Mouse (Mus musculus): ENCODE measurements around the gene Ephb1. TPM values are rescaled to one million over a fixed set of nuclear protein-coding genes. Genes with fewer than 3 reads are reported as not detected.

Gene Ephb1
- total and polyA plus RNA-seq, 3 experiments, result not detected

DNA sequence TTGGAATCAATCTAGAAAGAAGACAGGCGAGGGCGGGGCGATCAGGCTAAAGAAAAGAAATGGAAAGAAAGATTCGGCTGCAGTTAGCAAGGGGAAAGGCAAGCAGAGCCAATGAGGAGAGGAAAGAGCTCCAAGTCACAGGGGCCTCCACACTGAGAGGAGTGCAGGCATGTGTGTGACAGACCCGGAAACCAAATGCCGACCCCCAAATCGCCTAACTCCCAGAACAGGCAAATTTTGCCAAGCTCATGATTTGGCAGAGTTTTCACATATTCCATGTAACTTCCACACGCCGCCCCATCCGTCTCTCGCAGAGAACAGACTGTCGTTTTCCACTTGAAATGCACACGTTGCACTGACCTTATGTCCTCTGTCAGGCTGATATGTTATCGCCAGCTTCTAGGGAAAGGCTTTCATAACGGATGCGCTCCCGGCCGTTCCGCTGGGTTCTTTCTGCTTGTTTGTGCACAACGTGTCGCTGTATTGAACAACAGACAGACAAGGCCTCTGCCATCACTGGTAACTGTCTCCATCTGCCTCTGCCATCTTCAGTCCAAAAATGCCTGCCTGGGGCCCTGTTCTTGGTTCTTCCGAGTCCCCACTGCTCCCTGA lies 170.7 kb downstream of the Ephb1 start:
- Histone ChIP-seq H3K4me1 (ENCODE audit: control insufficient read depth in 1 of 2, insufficient read depth in 2 of 2) (no peaks in the 10 kb centered on the region), H3K36me3 (replicated peaks in 1 of 2; ENCODE audit: control insufficient read depth in 1 of 2, insufficient read depth in 1 of 2, low read length in 1 of 2) (no peaks in the 10 kb centered on the region), H3K27me3 (replicated peaks) (no peaks in the 10 kb centered on the region), H3K4me2 (ENCODE audit: insufficient read depth, low read depth, poor library complexity, severe bottlenecking) (no peak overlapping the region), H3K79me2 (replicated peaks; ENCODE audit: control insufficient read depth, extremely low read depth, insufficient read depth, poor library complexity, severe bottlenecking) (no peaks in the 10 kb centered on the region), H3K9me3 (replicated peaks; ENCODE audit: low read length) (peaks cover 84% of the 10 kb centered on the region), H3K27ac (ENCODE audit: insufficient read depth, low read depth) (no peak overlapping the region), H3K9ac (ENCODE audit: insufficient read depth, low read depth) (no peak overlapping the region), H3K4me3 (replicated peaks in 1 of 3; ENCODE audit: low read depth in 2 of 3, low read length in 2 of 3, poor library complexity in 1 of 3) (no peak overlapping the region)
- DNase-seq (ENCODE audit: extremely low read depth), result no peak
- no peak for TF ChIP-seq SMC3 (IDR thresholded peaks at IDR 0.05; ENCODE audit: low read depth, low read length)
- no peak for TF ChIP-seq BHLHE40 (IDR thresholded peaks at IDR 0.05; ENCODE audit: low read depth, low read length)
- no peak for TF ChIP-seq PAX5 (IDR thresholded peaks at IDR 0.05; ENCODE audit: low read length)
- TF ChIP-seq IRF4 (IDR thresholded peaks at IDR 0.05; ENCODE audit: low read depth, low read length), result no peak
- TF ChIP-seq NELFE (IDR thresholded peaks at IDR 0.05; ENCODE audit: low read depth, low read length), result no peak
- no peak for TF ChIP-seq ELF1 (IDR thresholded peaks at IDR 0.05; ENCODE audit: low read depth, low read length)
- no peak for TF ChIP-seq ZMIZ1 (IDR thresholded peaks at IDR 0.05; ENCODE audit: low read depth, low read length)
- TF ChIP-seq USF1 (IDR thresholded peaks at IDR 0.05; ENCODE audit: low read depth, low read length), result no peak
- TF ChIP-seq MYC (IDR thresholded peaks at IDR 0.05; ENCODE audit: low read depth, low read length), result no peak
- in situ Hi-C loops (cut with MboI; ENCODE audit: low pct_ligation_motif_present, low pct_unique_long_range_greater_than_20kb, low sequenced_read_pairs) (no loop called here), dilution Hi-C loops (cut with MboI; ENCODE audit: extremely low pct_ligation_motif_present, extremely low pct_unique_long_range_greater_than_20kb, low sequenced_read_pairs) (no loop called here)

DNA sequence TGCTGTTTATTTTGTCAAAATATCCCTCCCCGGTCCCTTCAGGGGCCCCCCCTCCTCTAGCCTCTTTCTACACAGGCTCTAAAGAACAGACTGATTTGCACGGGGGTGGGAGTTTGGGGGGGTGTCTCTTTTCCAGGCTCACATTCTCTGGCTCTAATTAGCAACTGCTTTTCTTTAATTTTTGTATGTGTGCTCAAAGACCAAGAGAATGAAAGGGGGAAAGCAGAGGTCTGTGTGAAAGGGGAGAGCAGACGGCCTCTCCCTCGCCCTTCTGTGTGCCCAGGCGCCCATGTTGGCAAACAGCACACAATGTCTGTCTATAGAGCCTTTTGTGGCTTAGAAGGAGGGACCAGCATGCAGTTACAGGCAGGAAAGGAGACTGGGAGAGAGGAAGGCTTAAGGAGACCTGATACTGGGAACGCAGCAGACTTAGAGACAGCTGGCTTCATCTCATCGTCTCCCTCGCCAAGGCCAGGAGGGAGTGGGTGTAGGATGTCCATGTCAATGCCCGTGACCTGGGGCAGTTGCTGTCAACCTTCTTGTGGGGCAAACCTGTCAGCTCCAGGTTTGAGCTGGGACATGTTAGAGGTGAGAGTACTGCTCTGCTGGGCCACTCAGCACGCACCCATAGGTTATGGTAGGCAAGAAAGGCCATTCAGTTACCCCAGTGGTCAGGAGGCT lies 172.5 kb downstream of the Ephb1 start:
- dilution Hi-C loops (cut with MboI; ENCODE audit: extremely low pct_ligation_motif_present, extremely low pct_unique_long_range_greater_than_20kb, low sequenced_read_pairs), result no loop called here
- no peak for DNase-seq (ENCODE audit: extremely low read depth)
- H3K9ac ChIP-seq (ENCODE audit: insufficient read depth, low read depth), result no peak overlapping the region

DNA sequence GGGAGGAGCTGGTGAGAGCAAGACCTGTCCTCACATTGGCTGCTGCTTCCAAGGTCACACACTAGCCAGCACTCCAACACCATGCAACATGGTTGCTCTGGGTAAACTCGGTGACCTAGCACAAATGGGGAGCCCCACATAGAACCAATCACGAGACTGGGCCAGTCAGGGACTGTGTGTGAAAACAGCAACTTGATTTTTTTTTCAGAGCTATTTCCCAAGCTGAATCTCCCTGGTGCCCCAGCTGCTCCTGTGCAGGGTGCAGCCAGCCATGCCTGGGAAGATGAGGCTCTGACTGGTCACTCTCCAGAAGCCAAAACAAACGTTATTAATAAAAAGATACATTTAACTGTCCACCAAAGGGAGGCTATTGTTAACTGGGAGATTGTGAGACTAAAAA lies 173.2 kb downstream of the Ephb1 start:
- in situ Hi-C loops (cut with MboI; ENCODE audit: low pct_ligation_motif_present, low pct_unique_long_range_greater_than_20kb, low sequenced_read_pairs), result no loop called here

More for the DNA sequence above, 172.5 kb downstream of the Ephb1 start:
- Histone ChIP-seq H3K4me1 (ENCODE audit: control insufficient read depth in 1 of 2, insufficient read depth in 2 of 2) (no peaks in the 10 kb centered on the region), H3K9me3 (replicated peaks; ENCODE audit: low read length) (peaks cover 82% of the 10 kb centered on the region), H3K36me3 (replicated peaks in 1 of 2; ENCODE audit: control insufficient read depth in 1 of 2, insufficient read depth in 1 of 2, low read length in 1 of 2) (no peaks in the 10 kb centered on the region), H3K27ac (ENCODE audit: insufficient read depth, low read depth) (no peak overlapping the region), H3K27me3 (replicated peaks) (no peaks in the 10 kb centered on the region), H3K79me2 (replicated peaks; ENCODE audit: control insufficient read depth, extremely low read depth, insufficient read depth, poor library complexity, severe bottlenecking) (no peaks in the 10 kb centered on the region), H3K4me3 (replicated peaks in 1 of 3; ENCODE audit: low read depth in 2 of 3, low read length in 2 of 3, poor library complexity in 1 of 3) (no peak overlapping the region), H3K4me2 (ENCODE audit: insufficient read depth, low read depth, poor library complexity, severe bottlenecking) (no peak overlapping the region)
- in situ Hi-C loops (cut with MboI; ENCODE audit: low pct_ligation_motif_present, low pct_unique_long_range_greater_than_20kb, low sequenced_read_pairs), result no loop called here
- TF ChIP-seq CTCF (conservative IDR thresholded peaks at IDR 0.05 in 1 of 2, IDR thresholded peaks at IDR 0.05 in 1 of 2; ENCODE audit: low read depth in 2 of 2, low read length in 2 of 2), result no peak
- no peak for TF ChIP-seq MAZ (IDR thresholded peaks at IDR 0.05; ENCODE audit: low read depth, low read length)
- no peak for TF ChIP-seq ELF1 (IDR thresholded peaks at IDR 0.05; ENCODE audit: low read depth, low read length)
- TF ChIP-seq MAFK (IDR thresholded peaks at IDR 0.05; ENCODE audit: insufficient replicate concordance, low read length), result no peak
- TF ChIP-seq JUND (conservative IDR thresholded peaks at IDR 0.05; ENCODE audit: low read depth, low read length), result no peak
- TF ChIP-seq CHD1 (IDR thresholded peaks at IDR 0.05; ENCODE audit: low read depth, low read length), result no peak
- no peak for TF ChIP-seq USF1 (IDR thresholded peaks at IDR 0.05; ENCODE audit: low read depth, low read length)
- no peak for TF ChIP-seq POLR2A (IDR thresholded peaks at IDR 0.05; ENCODE audit: low read depth, low read length)
- TF ChIP-seq SIN3A (IDR thresholded peaks at IDR 0.05; ENCODE audit: low read length), result no peak

More for the DNA sequence above, 173.2 kb downstream of the Ephb1 start:
- no peak overlapping the region for H3K4me2 ChIP-seq (ENCODE audit: insufficient read depth, low read depth, poor library complexity, severe bottlenecking)
- H3K4me1 ChIP-seq (ENCODE audit: control insufficient read depth in 1 of 2, insufficient read depth in 2 of 2), result no peaks in the 10 kb centered on the region
- no peak overlapping the region for H3K27ac ChIP-seq (ENCODE audit: insufficient read depth, low read depth)
- H3K9me3 ChIP-seq (replicated peaks; ENCODE audit: low read length), result peaks cover 83% of the 10 kb centered on the region
- H3K36me3 ChIP-seq (replicated peaks in 1 of 2; ENCODE audit: control insufficient read depth in 1 of 2, insufficient read depth in 1 of 2, low read length in 1 of 2), result no peaks in the 10 kb centered on the region
- no peak for DNase-seq (ENCODE audit: extremely low read depth)
- no peak overlapping the region for H3K9ac ChIP-seq (ENCODE audit: insufficient read depth, low read depth)
- H3K79me2 ChIP-seq (replicated peaks; ENCODE audit: control insufficient read depth, extremely low read depth, insufficient read depth, poor library complexity, severe bottlenecking), result no peaks in the 10 kb centered on the region
- H3K4me3 ChIP-seq (replicated peaks in 1 of 3; ENCODE audit: low read depth in 2 of 3, low read length in 2 of 3, poor library complexity in 1 of 3), result no peak overlapping the region
- H3K27me3 ChIP-seq (replicated peaks), result no peaks in the 10 kb centered on the region
- dilution Hi-C loops (cut with MboI; ENCODE audit: extremely low pct_ligation_motif_present, extremely low pct_unique_long_range_greater_than_20kb, low sequenced_read_pairs), result no loop called here
- TF ChIP-seq PAX5 (IDR thresholded peaks at IDR 0.05; ENCODE audit: low read length) (no peak), MAFK (IDR thresholded peaks at IDR 0.05; ENCODE audit: insufficient replicate concordance, low read length) (no peak), SIN3A (IDR thresholded peaks at IDR 0.05; ENCODE audit: low read length) (no peak), KAT2A (IDR thresholded peaks at IDR 0.05; ENCODE audit: insufficient replicate concordance, low read length) (no peak), JUND (conservative IDR thresholded peaks at IDR 0.05; ENCODE audit: low read depth, low read length) (no peak), MAZ (IDR thresholded peaks at IDR 0.05; ENCODE audit: low read depth, low read length) (no peak), TBP (conservative IDR thresholded peaks at IDR 0.05; ENCODE audit: low read depth, low read length) (no peak), MXI1 (IDR thresholded peaks at IDR 0.05; ENCODE audit: low read depth, low read length) (no peak), CHD2 (IDR thresholded peaks at IDR 0.05; ENCODE audit: low read length) (no peak)

All from CH12.LX (cell line).